Mouse (Mus musculus) brain, embryonic 14.5 days (tissue): ENCODE measurements around the gene Rad51c. TPM values are rescaled to one million over a fixed set of nuclear protein-coding genes. Genes with fewer than 3 reads are reported as not detected.

ENCODE experiments used
- DNase-seq: peaks from one replicate; pipeline ENCODE4 v3.0.0-alpha.2; 2011; ENCODE audit warnings: low read depth
- CTCF ChIP-seq: fragments of 200-500 bp; IDR thresholded peaks from 2 replicates; pipeline ENCODE4 v1.5.1; 2012; ENCODE audit warnings: inconsistent platforms, mild to moderate bottlenecking, moderate library complexity, borderline replicate concordance; ENCODE audit not compliant: insufficient read depth, insufficient read length; ENCODE audit errors: extremely low read depth
- POLR2A ChIP-seq: fragments of 200-500 bp; IDR thresholded peaks from 2 replicates; pipeline ENCODE4 v1.6.1; 2012; ENCODE audit warnings: mild to moderate bottlenecking, inconsistent platforms, borderline replicate concordance; ENCODE audit not compliant: poor library complexity, insufficient read depth, insufficient read length, severe bottlenecking; ENCODE audit errors: extremely low read depth
- polyA plus RNA-seq: library from polyadenylated mRNA; depleted of rRNA; stranded (reverse); fragments of >200 nt; gene quantifications from 2 replicates; pipeline ENCODE4 v1.2.3, GENCODE M21; 2012

Rad51c gene
- polyA plus RNA-seq, 1 experiment, result 5.9 TPM

- peak; percentile 95; the same call in 1 of the 2 replicates for TF ChIP-seq POLR2A
- DNase-seq, result peak; percentile 97
Measured at GRCm38 (mm10) chr11:87426450-87427250, 21.9 kb upstream of the Rad51c start.

- TF ChIP-seq CTCF, result no peak
- TF ChIP-seq POLR2A, result no peak
- DNase-seq, result no peak
Measured at GRCm38 (mm10) chr11:87426121-87426449, 21.3 kb upstream of the Rad51c start.

GRCm38 (mm10) chr11:87423551-87424325 lies 19.0 kb upstream of the Rad51c start:
- no peak for TF ChIP-seq CTCF
- no peak for TF ChIP-seq POLR2A
- DNase-seq, result peak; percentile 33

GRCm38 (mm10) chr11:87422511-87423340 lies 18.0 kb upstream of the Rad51c start:
- TF ChIP-seq CTCF (no peak), POLR2A (peak; percentile 98; the same call in 1 of the 2 replicates)

GRCm38 (mm10) chr11:87421760-87422201 lies 17.0 kb upstream of the Rad51c start:
- TF ChIP-seq POLR2A (no peak), CTCF (no peak)
- DNase-seq, result peak; percentile 51

More at GRCm38 (mm10) chr11:87422511-87423340, 18.0 kb upstream of the Rad51c start:
- DNase-seq, result peak; percentile 98

- DNase-seq, result no peak
- no peak for TF ChIP-seq POLR2A
- no peak for TF ChIP-seq CTCF
Measured at GRCm38 (mm10) chr11:87420861-87421260, 16.1 kb upstream of the Rad51c start.

GRCm38 (mm10) chr11:87416120-87416519 lies 11.4 kb upstream of the Rad51c start:
- DNase-seq, result no peak
- TF ChIP-seq CTCF (no peak), POLR2A (no peak)

GRCm38 (mm10) chr11:87413412-87413811 lies 8.7 kb upstream of the Rad51c start:
- DNase-seq, result peak; percentile 49

GRCm38 (mm10) chr11:87404111-87404853 lies 472 bp downstream of the Rad51c start:
- TF ChIP-seq POLR2A (peak; percentile 51; the same call in 1 of the 2 replicates), CTCF (no peak)
- peak; percentile 98 for DNase-seq

More at GRCm38 (mm10) chr11:87413412-87413811, 8.7 kb upstream of the Rad51c start:
- peak; percentile 30; the same call in 1 of the 2 replicates for TF ChIP-seq CTCF

- no peak for DNase-seq
- TF ChIP-seq CTCF, result no peak
- no peak for TF ChIP-seq POLR2A
Measured at GRCm38 (mm10) chr11:87398402-87398801, 6.4 kb downstream of the Rad51c start.
